8 mouse cellular contexts compared by ENCODE assay signal in the genomic region with DNA sequence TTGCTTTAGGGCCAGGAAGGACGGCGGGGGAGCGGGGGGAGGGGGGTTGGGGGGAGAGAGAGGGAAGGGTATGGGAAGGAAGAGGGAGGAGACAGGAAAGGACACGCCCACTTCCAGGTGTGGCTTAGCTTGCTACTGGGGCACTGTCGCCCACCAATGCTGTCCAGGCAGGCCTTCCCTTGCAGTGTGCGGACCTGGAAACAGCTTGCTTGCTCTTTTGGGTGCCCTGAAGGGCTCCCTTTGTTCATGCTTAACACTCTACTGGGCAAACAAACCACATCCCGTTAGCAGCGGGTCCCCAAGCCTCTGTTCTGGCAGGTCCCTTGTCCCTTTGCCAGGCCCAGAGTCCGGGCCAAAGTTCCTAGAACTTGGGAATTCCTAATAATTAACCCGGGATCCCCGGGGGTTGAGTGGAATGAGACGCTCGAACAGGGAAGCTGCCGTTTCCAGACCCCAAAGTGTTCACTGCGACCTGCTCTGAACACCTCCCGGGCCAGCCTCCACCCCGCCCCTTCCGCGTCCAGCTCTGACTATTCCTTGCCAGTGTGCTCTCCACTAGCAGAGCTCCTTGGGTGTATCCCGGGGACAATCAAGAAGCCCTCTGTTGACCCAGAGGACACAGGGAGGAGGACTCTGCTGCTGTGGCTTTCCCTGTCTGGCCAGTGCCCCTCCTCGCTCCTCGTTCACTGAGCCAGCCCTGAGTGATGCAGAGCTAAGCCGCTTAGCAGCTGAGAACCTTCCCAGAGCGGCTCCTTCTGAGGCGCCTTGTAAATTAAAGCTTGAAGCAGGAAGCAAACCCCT. TPM values are rescaled to one million over a fixed set of nuclear protein-coding genes. Genes with fewer than 3 reads are reported as not detected.
DNase-seq lines count a peak whose midpoint lies in the region; ATAC-seq and TF ChIP-seq lines count a peak whose summit lies in the region.

No protein-coding gene starts in this region.

- peak; percentile 28 for DNase-seq in ovary, postnatal 36 days (ENCODE audit: low spot score)
- DNase-seq in ovary, postnatal 10 days (ENCODE audit: low spot score) = no peak
- DNase-seq in liver, postnatal 0 days = peak; percentile 75
- DNase-seq in cerebellum, adult 2 months = no peak
- no peak for DNase-seq in left cerebral cortex, adult 9 months (ENCODE audit: low spot score in 2 of 2)

- no peaks in the 10 kb centered on the region for H3K36me3 ChIP-seq in forebrain, embryonic 12.5 days (replicated peaks)
- no peaks in the 10 kb centered on the region for H3K36me3 ChIP-seq in intestine, embryonic 16.5 days (ENCODE audit: control insufficient read depth, insufficient read depth, low read length)
- H3K36me3 ChIP-seq in liver, postnatal 0 days (replicated peaks; ENCODE audit: insufficient read depth, low read length) = no peaks in the 10 kb centered on the region
- no peaks in the 10 kb centered on the region for H3K36me3 ChIP-seq in neural tube, embryonic 15.5 days

- 4% methylated on average over 24 of the region's 25 CpGs for WGBS in forebrain, embryonic 12.5 days
- WGBS in intestine, embryonic 16.5 days = 8% methylated on average over 25 of the region's 25 CpGs
- WGBS in liver, postnatal 0 days (ENCODE audit: insufficient replicate concordance) = 1% methylated on average over 25 of the region's 25 CpGs
- 6% methylated on average over 22 of the region's 25 CpGs for WGBS in neural tube, embryonic 15.5 days
- WGBS in cerebellum, adult 2 months = 13% methylated on average over 25 of the region's 25 CpGs

- peak overlapping the region; percentile 23 for H3K4me3 ChIP-seq in forebrain, embryonic 12.5 days (replicated peaks)
- peak overlapping the region; percentile 41 for H3K4me3 ChIP-seq in intestine, embryonic 16.5 days (ENCODE audit: low read length)
- H3K4me3 ChIP-seq in liver, postnatal 0 days (ENCODE audit: low read depth, low read length) = peak overlapping the region; percentile 32
- H3K4me3 ChIP-seq in neural tube, embryonic 15.5 days (replicated peaks) = peak overlapping the region; percentile 9
- no peak overlapping the region for H3K4me3 ChIP-seq in cerebellum, adult 2 months (replicated peaks; ENCODE audit: insufficient read depth, low read depth, low read length)

- peaks cover 41% of the 10 kb centered on the region for H3K4me1 ChIP-seq in forebrain, embryonic 12.5 days
- peaks cover 38% of the 10 kb centered on the region for H3K4me1 ChIP-seq in intestine, embryonic 16.5 days (ENCODE audit: control insufficient read depth, insufficient read depth, low read length)
- H3K4me1 ChIP-seq in liver, postnatal 0 days (ENCODE audit: insufficient read depth) = peaks cover 40% of the 10 kb centered on the region
- peaks cover 35% of the 10 kb centered on the region for H3K4me1 ChIP-seq in neural tube, embryonic 15.5 days
- no peaks in the 10 kb centered on the region; the same call in 1 of the 2 replicates for H3K4me1 ChIP-seq in cerebellum, adult 2 months (ENCODE audit: control insufficient read depth, insufficient read depth, low read length)

- peak overlapping the region; percentile 49 for H3K4me2 ChIP-seq in forebrain, embryonic 12.5 days
- peak overlapping the region; percentile 77 for H3K4me2 ChIP-seq in intestine, embryonic 16.5 days (ENCODE audit: low read depth, low read length)
- H3K4me2 ChIP-seq in liver, postnatal 0 days (ENCODE audit: low read depth, low read length) = peak overlapping the region; percentile 75
- peak overlapping the region; percentile 53 for H3K4me2 ChIP-seq in neural tube, embryonic 15.5 days

- TF ChIP-seq CTCF in liver, postnatal 0 days (IDR thresholded peaks at IDR 0.05; ENCODE audit: low read depth) = no peak
- no peak for TF ChIP-seq CTCF in cerebellum, adult 2 months (IDR thresholded peaks at IDR 0.05; ENCODE audit: borderline replicate concordance, insufficient read depth, low read depth, low read length)

- peak overlapping the region; percentile 39 for H3K9ac ChIP-seq in forebrain, embryonic 12.5 days
- peak overlapping the region; percentile 64 for H3K9ac ChIP-seq in intestine, embryonic 16.5 days (ENCODE audit: low read depth, low read length)
- H3K9ac ChIP-seq in liver, postnatal 0 days (replicated peaks) = peak overlapping the region; percentile 57
- 0 out of 2 replicates have a peak overlapping the region, but pooled peaks have one; percentile 3 for H3K9ac ChIP-seq in neural tube, embryonic 15.5 days (replicated peaks)

- no peak for TF ChIP-seq EP300 in liver, postnatal 0 days (IDR thresholded peaks at IDR 0.05; ENCODE audit: low read depth)

- peaks cover 28% of the 10 kb centered on the region for H3K27me3 ChIP-seq in forebrain, embryonic 12.5 days
- H3K27me3 ChIP-seq in intestine, embryonic 16.5 days (replicated peaks; ENCODE audit: control insufficient read depth, insufficient read depth, low read length) = no peaks in the 10 kb centered on the region
- 0 out of 2 replicates have a peak, but pooled peaks cover 4% of the 10 kb centered on the region for H3K27me3 ChIP-seq in liver, postnatal 0 days (ENCODE audit: insufficient read depth, low read length)
- peaks cover 4% of the 10 kb centered on the region; the same call in 1 of the 2 replicates for H3K27me3 ChIP-seq in neural tube, embryonic 15.5 days (replicated peaks)
- H3K27me3 ChIP-seq in cerebellum, adult 2 months (ENCODE audit: control insufficient read depth, insufficient read depth, low read length) = no peaks in the 10 kb centered on the region

- peak overlapping the region; percentile 39 for H3K27ac ChIP-seq in forebrain, embryonic 12.5 days
- peak overlapping the region; percentile 48 for H3K27ac ChIP-seq in intestine, embryonic 16.5 days (ENCODE audit: low read length)
- H3K27ac ChIP-seq in liver, postnatal 0 days (ENCODE audit: low read depth) = peak overlapping the region; percentile 90
- no peak overlapping the region for H3K27ac ChIP-seq in neural tube, embryonic 15.5 days (replicated peaks)
- no peak overlapping the region for H3K27ac ChIP-seq in cerebellum, adult 2 months (ENCODE audit: insufficient read depth, low read length)

- ATAC-seq in forebrain, embryonic 12.5 days (ENCODE audit: low FRiP score) = no peak
- peak; percentile 47 for ATAC-seq in intestine, embryonic 16.5 days
- peak; percentile 57 for ATAC-seq in liver, postnatal 0 days
- ATAC-seq in neural tube, embryonic 15.5 days (ENCODE audit: low FRiP score) = 0 out of 2 replicates have a peak, but pooled peaks have one; percentile 40

- TF ChIP-seq POLR2A in cerebellum, adult 2 months (IDR thresholded peaks at IDR 0.05; ENCODE audit: borderline replicate concordance, insufficient read depth, low read length) = no peak

- no peaks in the 10 kb centered on the region for H3K9me3 ChIP-seq in forebrain, embryonic 12.5 days
- H3K9me3 ChIP-seq in intestine, embryonic 16.5 days (ENCODE audit: control insufficient read depth, low read length) = no peaks in the 10 kb centered on the region
- H3K9me3 ChIP-seq in liver, postnatal 0 days (ENCODE audit: low read length) = no peaks in the 10 kb centered on the region
- no peaks in the 10 kb centered on the region for H3K9me3 ChIP-seq in neural tube, embryonic 15.5 days (replicated peaks)

RNA-seq across cellular contexts. Expression of gene Adnp, which starts 47.8 kb away (rescaled TPM):
- polyA plus RNA-seq in forebrain, embryonic 12.5 days (2016; fragmentation: Nextera tagmentation; extraction: Ambion mirVana) = 3.5 and 10.8 TPM in 2 replicates
- 0.88 and 1.0 TPM in 2 replicates for polyA plus RNA-seq in intestine, embryonic 16.5 days (2015; fragmentation: Nextera tagmentation; extraction: Ambion mirVana)
- 3.5 and 4.0 TPM in 2 replicates for polyA plus RNA-seq in liver, postnatal 0 days (2015; fragmentation: Nextera tagmentation; extraction: Ambion mirVana)
- 3.4 and 7.9 TPM in 2 replicates for polyA plus RNA-seq in neural tube, embryonic 15.5 days (2015; fragmentation: Nextera tagmentation; extraction: Ambion mirVana)
- 25.9 and 33.0 TPM in 2 replicates for polyA plus RNA-seq in cerebellum, adult 2 months (2012; rRNA removed)

Comparison
In these comparisons a context has a peak if more than half of its experiments do, and no peak if none do; other contexts are left out.
1. DNase-seq: peak in ovary, postnatal 36 days (single experiment) and liver, postnatal 0 days (single experiment); none in ovary, postnatal 10 days (single experiment), cerebellum, adult 2 months (0 of 2) and left cerebral cortex, adult 9 months (0 of 2).
2. H3K27ac ChIP-seq: peak in forebrain, embryonic 12.5 days (single experiment), intestine, embryonic 16.5 days (single experiment) and liver, postnatal 0 days (single experiment); none in neural tube, embryonic 15.5 days (single experiment) and cerebellum, adult 2 months (single experiment).
3. H3K9ac ChIP-seq: peak in every context shown above with its lines; median percentile 64 in intestine, embryonic 16.5 days; 57 in liver, postnatal 0 days; 39 in forebrain, embryonic 12.5 days; 3 in neural tube, embryonic 15.5 days.
4. Peak in every context shown above with its lines, with median percentiles within 50 percentile points of each other: H3K4me2 ChIP-seq.